Mouse (Mus musculus) thymus, postnatal 36 days (tissue): Measurements from ENCODE around the gene Gm20878.
"Not testable (repeated sequence)": the region's sequence is repeated elsewhere in the genome, so short reads cannot be mapped to it uniquely, and the experiment has no call there.

Experiments used
- DNase-seq, 2 experiments: peaks; one replicate each; pipeline ENCODE4 v3.0.0; 2022; ENCODE audit warnings: mixed read lengths in 2 of 2

The Gm20878 gene

GRCm38 (mm10) chr4:41941272-41941671, at the start of gene Gm20878:
Gene Gm20878 (plus strand): TSS chr4:41941572.
- not testable (repeated sequence) for DNase-seq

- not testable (repeated sequence) for DNase-seq
These were observed 38.1 kb upstream of the Gm20878 start, which contains the start of gene Gm21541 for GRCm38 (mm10) chr4:41903310-41903709. Gene Gm21541 (plus strand): TSS chr4:41903610.

- DNase-seq: not testable (repeated sequence)
These were observed 24.4 kb downstream of the Gm20878 start, which contains the start of gene Fam205a4 for GRCm38 (mm10) chr4:41965758-41966157. Gene Fam205a4 (plus strand): TSS chr4:41966058.
